Mouse (Mus musculus) layer of hippocampus, postnatal 25 days (tissue): ENCODE measurements around the gene Itsn1. TPM values are rescaled to one million over a fixed set of nuclear protein-coding genes. Genes with fewer than 3 reads are reported as not detected.

Source experiments
- DNase-seq, 2 experiments: peaks; one replicate each; pipeline ENCODE4 v3.0.0; 2022; ENCODE audit warnings: mixed read lengths in 2 of 2, low spot score in 1 of 2; ENCODE audit errors: extremely low spot score in 1 of 2
- total RNA-seq, 2 experiments: library from RNA; stranded (reverse); gene quantifications; 2 replicates each; pipeline ENCODE4 v1.2.3; 2021

Gene Itsn1
- total RNA-seq, 2 experiments from 2014 or later: 137 to 156 TPM

GRCm38 (mm10) chr16:91889831-91890230 is 160.8 kb downstream of the Itsn1 start:
- no peak for DNase-seq

GRCm38 (mm10) chr16:91891218-91891617 is 162.1 kb downstream of the Itsn1 start:
- no peak for DNase-seq

- peak; percentile 46 to 76 for DNase-seq
These were observed 167.3 kb downstream of the Itsn1 start for GRCm38 (mm10) chr16:91896426-91896830.

GRCm38 (mm10) chr16:91898850-91899848 is 170.1 kb downstream of the Itsn1 start:
- no peak for DNase-seq

- no peak for DNase-seq
These were observed 171.2 kb downstream of the Itsn1 start for GRCm38 (mm10) chr16:91900274-91900673.

- no peak for DNase-seq
These were observed 174.9 kb downstream of the Itsn1 start for GRCm38 (mm10) chr16:91903801-91904506.

- no peak for DNase-seq
These were observed 176.2 kb downstream of the Itsn1 start for GRCm38 (mm10) chr16:91905127-91905860.

GRCm38 (mm10) chr16:91905987-91906386 is 176.9 kb downstream of the Itsn1 start:
- no peak for DNase-seq

GRCm38 (mm10) chr16:91906672-91907071 is 177.6 kb downstream of the Itsn1 start:
- no peak for DNase-seq

GRCm38 (mm10) chr16:91907158-91907557 is 178.1 kb downstream of the Itsn1 start:
- no peak for DNase-seq

GRCm38 (mm10) chr16:91909569-91910335 is 180.7 kb downstream of the Itsn1 start:
- no peak for DNase-seq

- peak; percentile 83 to 85 for DNase-seq
These were observed 188.6 kb downstream of the Itsn1 start for GRCm38 (mm10) chr16:91917631-91918096.

- DNase-seq: no peak
These were observed 189.4 kb downstream of the Itsn1 start for GRCm38 (mm10) chr16:91918461-91918860.

- DNase-seq: no peak
These were observed 190.0 kb downstream of the Itsn1 start for GRCm38 (mm10) chr16:91919056-91919455.

- no peak for DNase-seq
These were observed 192.3 kb downstream of the Itsn1 start for GRCm38 (mm10) chr16:91921340-91921739.

- no peak for DNase-seq
These were observed 193.9 kb downstream of the Itsn1 start for GRCm38 (mm10) chr16:91922939-91923338.

GRCm38 (mm10) chr16:91924426-91924825 is 195.3 kb downstream of the Itsn1 start:
- DNase-seq: no peak

GRCm38 (mm10) chr16:91927911-91928630 is 199.0 kb downstream of the Itsn1 start:
- no peak for DNase-seq
